Mouse (Mus musculus): ENCODE data around the gene Surf1.
A peak's percentile ranks its signal among the peaks of the same experiment; 100 is the strongest.
"Not testable (repeated sequence)": the region's sequence is repeated elsewhere in the genome, so short reads cannot be mapped to it uniquely, and the experiment has no call there.

The Surf1 gene

DNA sequence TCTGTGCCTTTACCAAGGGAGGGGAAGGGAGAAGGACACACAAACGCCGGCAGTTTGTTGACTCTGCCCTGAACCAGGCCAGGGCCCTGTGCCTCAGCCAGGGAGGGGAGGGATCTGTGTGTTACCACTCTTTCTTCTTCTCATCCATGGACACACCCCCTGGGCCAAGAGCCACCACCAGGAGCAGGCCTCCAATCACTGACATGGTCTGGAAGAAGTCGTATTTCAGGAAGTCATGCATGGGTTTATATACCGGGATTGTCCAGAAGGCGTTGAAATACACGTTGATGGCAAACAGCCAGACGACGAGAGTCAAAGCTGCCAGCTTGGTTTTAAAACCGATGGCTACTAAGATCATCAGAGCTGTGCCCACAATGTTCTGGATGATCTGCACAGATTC is 5.5 kb upstream of the Surf1 start:
- DNase-seq = no peak

- DNase-seq = peak; percentile 48
Observed at GRCm38 (mm10) chr2:26920190-26920855, 4.0 kb upstream of the Surf1 start.

DNA sequence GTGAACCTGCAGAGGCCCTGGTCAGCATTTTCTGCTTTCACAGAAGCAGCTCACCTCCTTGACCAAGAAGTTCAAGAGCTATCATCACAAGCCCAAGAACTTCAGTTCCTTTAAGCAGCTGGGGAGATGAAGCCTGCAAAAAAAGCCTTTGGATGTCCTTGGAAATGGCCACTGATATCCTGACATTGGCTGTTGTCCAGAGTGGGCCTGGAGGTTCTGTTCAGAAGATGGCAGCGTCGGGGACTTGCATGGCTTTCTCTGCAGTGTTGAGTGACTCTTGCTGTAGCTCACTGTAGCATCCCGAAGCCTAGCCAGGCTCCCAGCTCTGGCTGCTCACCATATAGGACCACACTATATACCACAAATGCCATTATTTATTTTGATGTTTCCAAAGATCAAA is 3.4 kb upstream of the Surf1 start:
- DNase-seq = no peak

GRCm38 (mm10) chr2:26916738-26917137 is 408 bp upstream of the Surf1 start:
- no peak for DNase-seq

DNA sequence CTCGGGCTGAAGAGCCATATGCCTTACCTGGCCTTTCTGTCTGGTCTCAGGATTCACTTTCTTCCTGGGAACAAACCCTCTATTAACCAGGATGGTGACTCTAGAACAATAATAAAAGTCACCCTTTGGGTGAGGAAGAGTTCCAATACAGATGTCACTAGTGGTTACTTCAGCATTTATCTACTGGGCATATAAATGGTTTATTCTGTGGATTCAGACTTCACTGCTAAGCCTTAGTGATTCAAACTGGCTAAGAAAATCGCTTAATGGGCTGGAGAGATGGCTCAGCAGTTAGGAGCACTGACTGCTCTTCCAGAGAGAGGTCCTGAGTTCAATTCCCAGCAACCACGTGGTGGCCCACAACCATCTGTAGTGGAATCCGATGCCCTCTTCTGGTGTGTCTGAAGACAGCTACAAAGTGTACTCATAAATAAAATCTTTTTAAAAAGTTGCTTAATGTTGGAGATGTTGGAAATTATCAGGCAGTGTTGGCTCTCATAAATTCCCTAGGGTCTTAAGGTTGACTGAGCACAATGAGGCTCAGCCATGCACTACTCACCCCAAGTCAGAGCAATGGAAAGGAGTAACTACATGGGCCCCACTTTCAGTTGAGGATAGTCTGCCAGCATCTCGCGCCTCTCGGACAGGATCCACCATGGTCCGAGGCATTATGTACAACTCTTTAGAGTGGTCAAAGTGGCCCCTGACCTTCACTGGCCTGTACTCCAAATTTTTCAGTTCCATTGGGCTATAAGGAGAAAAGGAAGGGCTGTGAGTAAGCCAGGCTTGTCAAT is 2.0 kb downstream of the Surf1 start:
- no peak for DNase-seq

DNA sequence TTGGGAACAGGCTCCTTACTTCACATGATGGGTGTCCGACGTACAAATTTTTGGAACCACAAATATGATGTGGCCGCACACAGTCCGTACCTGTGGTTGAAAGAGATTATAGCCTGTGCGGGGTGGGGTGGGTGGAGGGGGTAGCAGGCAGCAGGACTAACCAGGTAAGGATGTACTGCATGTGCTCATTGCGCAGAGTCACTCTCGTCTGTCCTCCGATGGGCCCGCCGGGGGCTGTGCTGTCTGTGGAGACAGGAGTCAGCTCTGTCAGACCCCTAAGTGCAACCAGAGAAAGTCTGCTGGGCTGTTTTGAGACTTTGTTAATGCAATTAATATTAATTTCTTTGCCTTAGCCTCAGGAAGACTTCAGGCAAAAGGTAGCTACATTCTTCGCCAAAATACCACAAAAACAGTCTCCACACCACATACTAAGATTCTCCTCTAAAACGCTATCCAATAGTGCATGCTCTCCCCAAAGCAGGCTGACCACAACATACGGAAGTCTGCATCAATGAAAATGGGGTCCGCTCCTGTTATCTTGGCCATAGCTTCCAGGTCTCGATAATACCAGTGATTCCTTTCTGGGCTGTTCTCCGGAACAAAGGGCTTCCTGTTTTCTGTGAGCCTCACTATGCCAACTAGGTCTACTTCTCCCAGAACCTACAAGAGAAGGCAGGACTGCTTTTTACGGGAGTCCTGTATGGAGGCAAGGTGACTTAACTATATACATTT is 2.7 kb downstream of the Surf1 start:
- no peak for DNase-seq

- DNase-seq = no peak
Observed at GRCm38 (mm10) chr2:26912253-26912770, 4.0 kb downstream of the Surf1 start.

GRCm38 (mm10) chr2:26910994-26911765 is 5.2 kb downstream of the Surf1 start:
- DNase-seq = no peak

DNA sequence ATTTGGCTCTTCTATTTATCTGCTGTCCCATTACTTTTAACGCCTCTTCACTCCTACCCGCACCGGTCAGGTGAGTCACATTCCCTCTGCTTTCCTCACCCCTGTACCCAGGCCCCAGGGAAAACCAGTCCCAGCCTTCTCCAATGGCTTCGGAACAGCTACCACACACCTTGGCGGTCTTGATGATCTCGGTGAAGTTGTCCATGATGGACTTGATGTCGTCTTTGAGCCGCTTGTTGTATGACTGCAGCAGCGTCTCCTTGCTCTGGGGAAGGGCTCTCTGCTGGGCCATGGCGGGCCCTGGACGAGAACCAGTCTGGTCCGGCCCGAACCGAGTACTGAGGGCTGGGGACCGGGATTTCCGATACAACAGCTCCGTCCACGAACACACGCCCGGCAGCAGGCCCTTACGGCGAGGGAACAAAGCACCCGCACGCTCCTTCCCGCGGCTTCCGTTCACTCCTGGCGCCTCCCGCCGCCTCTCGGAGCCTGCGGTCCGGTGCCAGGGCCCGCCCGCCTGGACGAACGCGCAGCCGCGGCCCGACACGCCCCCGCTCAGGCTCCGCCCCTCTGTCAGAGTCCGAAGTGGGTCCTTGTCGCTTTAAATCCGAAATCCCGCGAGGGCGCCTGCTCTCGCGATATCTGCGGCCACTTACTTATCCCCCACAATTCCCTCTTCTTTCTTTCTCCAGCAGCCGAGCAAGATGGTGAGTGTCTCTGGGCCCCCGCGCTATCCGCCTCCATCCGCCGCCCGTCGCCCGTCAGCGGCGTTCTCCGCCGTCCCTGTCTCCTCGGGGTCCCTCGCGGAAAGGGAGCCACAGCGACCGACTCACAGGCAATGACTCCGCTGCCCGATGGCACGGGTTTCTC is 6.0 kb downstream of the Surf1 start, which contains the start of the genes Med22 and Rpl7a:
TSS of gene Med22 (minus strand) at position 554 of the 870 bp plus-strand sequence.
TSS of gene Rpl7a (plus strand) at position 641 of the 870 bp plus-strand sequence.
- peak; percentile 100 for DNase-seq

DNA sequence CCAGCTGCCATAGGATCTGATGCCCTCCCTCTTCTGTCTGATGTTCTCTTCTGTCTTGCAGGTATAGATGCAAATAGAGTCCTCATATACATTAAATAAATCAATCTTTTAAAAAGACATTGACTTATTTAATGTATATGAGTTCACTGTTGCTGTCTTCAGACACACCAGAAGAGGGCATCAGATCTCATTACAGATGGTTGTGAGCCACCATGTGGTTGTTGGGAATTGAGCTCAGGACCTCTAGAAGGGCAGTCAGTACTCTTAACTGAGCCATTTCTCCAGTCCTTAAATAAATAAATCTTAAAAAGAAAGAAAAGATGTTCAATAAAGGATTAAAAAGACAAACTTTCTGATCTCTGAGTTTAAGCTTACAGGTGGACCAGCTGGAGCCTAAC is 6.9 kb downstream of the Surf1 start:
- DNase-seq = no peak

DNA sequence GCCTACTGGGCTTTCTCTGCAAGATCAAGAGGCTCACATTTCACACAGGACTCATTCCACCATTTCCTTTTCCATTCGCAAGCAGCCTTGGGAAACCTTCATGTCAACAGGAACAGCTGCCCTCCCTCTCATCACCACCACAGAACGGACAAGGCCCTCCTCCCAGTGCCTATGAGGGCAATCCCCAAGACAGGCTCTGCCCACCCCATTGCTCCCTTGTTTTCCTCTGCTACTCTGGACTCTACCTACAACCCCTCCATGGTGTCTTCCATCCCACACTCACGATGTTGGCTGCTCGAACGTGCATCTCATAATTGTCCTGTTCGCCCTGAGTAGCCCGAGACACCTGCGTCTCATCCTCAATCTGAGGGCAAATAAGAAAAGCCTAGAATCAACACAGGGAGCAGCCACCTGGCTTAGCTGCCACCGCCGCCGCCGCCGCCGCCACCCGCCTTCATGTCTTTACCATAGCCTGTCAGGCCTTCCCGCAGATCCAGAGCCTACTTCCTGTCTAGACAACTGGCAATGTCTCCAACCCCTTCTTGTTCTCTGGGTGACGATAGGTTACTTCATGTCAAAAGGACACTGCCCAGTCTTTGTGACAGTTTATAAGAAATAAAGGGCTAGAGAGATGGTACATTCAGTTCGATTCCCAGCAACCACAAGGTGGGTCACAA is 7.5 kb downstream of the Surf1 start:
- no peak for DNase-seq

DNA sequence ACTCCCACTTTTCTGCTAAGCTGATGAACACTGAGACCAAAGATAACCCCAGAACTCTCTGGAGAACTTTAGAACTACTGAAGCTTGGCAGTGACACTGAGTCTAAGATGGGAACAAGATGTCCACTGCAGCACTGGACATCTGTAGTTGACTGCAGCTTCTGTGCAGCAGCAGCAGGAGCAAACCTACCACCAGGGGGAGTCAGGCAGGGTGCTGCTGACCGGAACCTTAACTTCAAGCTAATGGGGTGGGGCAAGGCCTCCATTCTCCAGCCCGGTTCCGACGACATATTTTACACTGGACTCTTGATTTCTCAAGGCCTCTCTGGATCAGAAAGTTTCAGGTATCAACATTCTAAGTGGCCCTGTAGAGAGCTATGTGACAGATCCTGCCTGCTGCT is 9.2 kb downstream of the Surf1 start:
- DNase-seq = peak; percentile 64

DNA sequence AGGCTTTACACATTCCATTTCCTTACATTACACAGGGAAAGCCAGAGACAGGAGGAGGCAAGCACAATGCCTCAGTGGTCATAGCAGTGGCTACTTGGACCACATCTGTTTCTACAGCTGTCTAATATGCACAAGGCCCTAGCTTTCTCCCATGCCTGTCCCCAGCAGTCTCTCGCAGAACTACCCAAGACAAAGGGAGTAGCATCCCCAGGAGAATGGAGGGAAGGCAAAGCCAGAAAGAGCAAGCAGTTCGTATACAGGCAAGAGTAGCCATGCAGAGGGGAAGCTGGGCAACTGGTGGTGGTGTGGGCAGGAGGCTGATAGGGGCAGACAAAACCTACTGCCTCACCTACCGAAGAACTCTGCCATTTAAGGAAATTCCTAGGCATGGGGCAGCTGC is 9.9 kb downstream of the Surf1 start:
- DNase-seq = no peak

DNA sequence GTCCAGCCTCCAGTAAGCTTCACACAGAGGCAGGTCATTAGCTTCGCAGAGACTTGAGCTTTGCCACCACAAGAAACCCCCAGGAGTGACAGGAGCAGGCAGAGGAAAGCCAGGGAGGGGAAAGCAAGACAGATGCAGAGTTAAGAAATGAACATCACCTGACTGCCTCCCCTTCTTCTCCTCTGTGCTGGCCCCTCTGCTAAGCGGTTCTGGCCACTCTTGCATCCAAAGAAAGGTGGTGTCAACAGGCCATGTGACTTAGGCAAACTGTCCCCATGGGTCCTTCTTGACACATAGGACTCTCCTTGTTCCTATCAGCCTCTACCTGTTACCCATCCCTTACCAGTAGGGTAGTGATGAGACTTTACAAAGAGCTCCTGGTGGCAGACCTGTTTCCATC is 10.4 kb downstream of the Surf1 start:
- no peak for DNase-seq

- no peak for DNase-seq
Observed at GRCm38 (mm10) chr2:26903311-26903710, 13.0 kb downstream of the Surf1 start.

DNA sequence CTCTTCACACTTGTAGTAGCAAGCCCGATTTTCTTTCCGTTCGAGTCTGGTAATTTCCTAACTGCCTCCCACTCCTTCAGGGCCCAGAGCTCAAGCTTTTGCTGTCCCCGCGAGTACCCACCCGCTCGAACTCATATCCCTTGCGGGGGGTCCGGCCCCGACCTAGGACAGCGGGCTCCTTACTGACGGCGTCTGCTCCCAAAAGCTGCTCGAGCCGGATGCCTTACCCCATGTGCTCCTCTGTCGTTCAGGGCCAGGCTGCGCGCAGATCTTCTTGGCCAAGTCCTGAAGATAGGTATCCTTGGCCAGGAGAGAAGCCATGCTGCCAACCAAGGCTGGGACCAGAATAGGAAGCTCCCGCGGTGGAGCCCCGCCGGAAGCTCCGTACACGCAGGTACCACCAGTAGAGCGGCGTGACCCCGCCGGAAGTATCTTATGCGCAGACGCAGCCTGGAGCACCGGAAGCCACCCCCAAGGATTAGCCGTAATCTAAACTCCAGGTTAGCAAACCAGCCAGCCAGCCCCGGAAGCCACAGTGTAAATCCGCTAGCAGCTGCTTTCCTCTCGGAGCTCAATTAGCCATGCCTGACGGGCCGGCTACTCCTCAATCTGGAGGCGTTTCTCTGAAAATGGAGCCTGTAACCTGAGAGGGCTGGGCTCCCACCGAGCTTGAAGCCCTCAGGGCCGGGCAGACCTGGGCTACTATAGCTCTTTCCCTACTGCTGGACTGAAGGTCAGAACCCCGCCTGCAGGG is 13.7 kb downstream of the Surf1 start, which contains the start of gene Surf6:
TSS of gene Surf6 (minus strand) at position 413 of the 754 bp plus-strand sequence.
- DNase-seq = peak; percentile 97

DNA sequence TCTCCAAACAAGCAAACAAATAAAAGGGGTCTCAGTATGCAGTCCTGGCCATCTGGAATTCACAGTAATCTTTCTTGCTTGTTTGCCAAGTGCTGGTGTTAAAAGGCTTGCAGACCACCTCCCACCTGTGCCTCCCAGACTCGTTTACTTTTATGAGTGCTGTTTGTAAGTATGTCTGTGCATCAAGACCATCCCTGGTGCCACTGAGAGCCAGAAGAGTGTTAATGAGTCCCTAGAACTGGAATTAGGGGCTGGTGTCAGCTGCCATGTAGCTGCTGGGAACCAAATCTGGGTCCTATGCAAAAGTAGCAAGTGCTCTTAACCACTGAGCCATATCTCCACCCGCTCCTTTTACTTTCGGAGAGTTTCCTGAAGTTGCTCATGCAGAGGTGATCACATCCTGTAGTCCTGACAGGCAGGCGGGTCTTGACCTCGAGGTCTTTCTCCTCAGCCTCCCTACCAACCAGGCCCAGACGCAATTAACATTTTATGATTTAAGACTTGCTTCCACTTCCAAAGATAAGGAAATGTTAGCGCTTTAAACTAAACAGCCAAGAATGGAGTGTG is 14.4 kb downstream of the Surf1 start:
- no peak for DNase-seq

DNA sequence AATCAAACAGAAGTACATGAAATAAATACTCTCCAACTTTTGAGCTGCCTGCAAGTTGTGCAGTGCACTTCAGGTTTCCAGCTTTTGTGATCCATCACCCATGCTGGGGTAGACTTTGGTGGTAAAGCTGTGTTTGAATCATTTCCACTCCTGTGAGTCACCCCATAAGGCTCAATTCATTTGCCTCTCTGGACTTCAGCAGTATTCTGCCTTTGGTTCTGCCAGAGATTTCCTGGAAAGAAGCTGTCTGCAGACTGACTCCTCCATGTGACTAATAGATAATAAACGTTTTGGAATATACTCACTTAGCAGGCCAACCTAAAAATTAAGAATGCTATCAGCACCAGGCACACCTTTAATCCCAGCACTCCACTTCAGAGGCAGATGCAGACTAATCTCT is 15.6 kb downstream of the Surf1 start:
- no peak for DNase-seq

GRCm38 (mm10) chr2:26895898-26896297 is 20.4 kb downstream of the Surf1 start:
- no peak for DNase-seq

- DNase-seq = not testable (repeated sequence)
Observed at GRCm38 (mm10) chr2:26886170-26886569, 30.2 kb downstream of the Surf1 start.

Measured in kidney, postnatal 14 days (tissue).